Mouse (Mus musculus) liver, postnatal 0 days (tissue): ENCODE results near the gene Tcte1.

Source experiments
- CTCF ChIP-seq: sonication (generic); IDR thresholded peaks from 2 replicates; pipeline ENCODE4 v1.5.1; 2016; ENCODE audit warnings: antibody characterized with exemption, low read depth
- EP300 ChIP-seq: IDR thresholded peaks from 2 replicates; pipeline ENCODE4 v1.6.1; 2016; ENCODE audit warnings: antibody characterized with exemption, low read depth, mild to moderate bottlenecking

DNA sequence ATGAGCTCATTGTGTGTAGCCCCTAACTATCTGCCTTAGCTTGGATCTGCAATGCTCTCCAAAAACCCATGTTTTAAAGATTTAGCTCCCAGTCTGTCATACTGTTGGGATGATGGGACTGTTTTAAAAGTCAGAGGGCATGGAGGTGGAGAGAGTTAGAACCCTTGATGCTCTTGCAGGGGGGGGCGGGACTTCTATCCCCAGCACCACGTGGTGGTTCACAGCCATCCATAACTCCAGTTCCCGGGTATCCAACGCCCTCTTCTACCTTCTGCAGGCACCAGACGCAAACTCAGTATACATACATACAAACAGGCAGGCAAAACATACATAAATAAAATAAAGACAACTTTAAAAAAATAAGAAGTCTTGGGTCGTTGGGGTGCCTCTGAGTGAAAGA is 49.6 kb upstream of the Tcte1 start:
- no peak for TF ChIP-seq CTCF
- no peak for TF ChIP-seq EP300
